Mouse (Mus musculus): ENCODE results near the gene Hist1h1e. TPM values are rescaled to one million over a fixed set of nuclear protein-coding genes. Genes with fewer than 3 reads are reported as not detected.
A peak's percentile ranks its signal among the peaks of the same experiment; 100 is the strongest.

Hist1h1e gene
- polyA plus RNA-seq, 1 experiment from 2014 or later, result 6.8 TPM

- H3K4me2 ChIP-seq (replicated peaks; ENCODE audit: low read depth), result peak within 1 kb of the TSS; percentile 95
- ATAC-seq, result peak; percentile 77
- 0 out of 2 replicates have a peak, but pooled peaks cover 3% of the 10 kb centered on the region for H3K4me1 ChIP-seq (replicated peaks; ENCODE audit: control insufficient read depth, insufficient read depth, low read length)
- H3K9me3 ChIP-seq (ENCODE audit: control insufficient read depth), result no peaks in the 10 kb centered on the region
- H3K9ac ChIP-seq (ENCODE audit: low read depth, low read length), result peak within 1 kb of the TSS; percentile 93
- WGBS, result under 1% methylated on average over 27 of the region's 27 CpGs
- H3K27me3 ChIP-seq (replicated peaks; ENCODE audit: control insufficient read depth, insufficient read depth, low read length), result no peaks in the 10 kb centered on the region
- peak within 1 kb of the TSS; percentile 69 for H3K4me3 ChIP-seq (ENCODE audit: low read depth, low read length)
- H3K36me3 ChIP-seq (ENCODE audit: control insufficient read depth, insufficient read depth), result no peaks in the 10 kb centered on the region
- H3K27ac ChIP-seq (ENCODE audit: low read depth, low read length), result peak within 1 kb of the TSS; percentile 96
- TF ChIP-seq CTCF (IDR thresholded peaks at IDR 0.05; ENCODE audit: low read depth), result no peak
These were observed 1.4 kb downstream of the Hist1h1e start, which contains the start of gene Hist1h2be for GRCm38 (mm10) chr13:23620733-23621531. Gene Hist1h2be, minus strand, starts transcription at chr13:23621124.

- ATAC-seq, result no peak
- H3K4me2 ChIP-seq (replicated peaks; ENCODE audit: low read depth), result peak overlapping the region; percentile 95
- TF ChIP-seq CTCF (IDR thresholded peaks at IDR 0.05; ENCODE audit: low read depth), result no peak
- H3K9ac ChIP-seq (ENCODE audit: low read depth, low read length), result peak overlapping the region; percentile 55; the same call in 1 of the 2 replicates
- H3K36me3 ChIP-seq (ENCODE audit: control insufficient read depth, insufficient read depth), result no peaks in the 10 kb centered on the region
- H3K4me3 ChIP-seq (ENCODE audit: low read depth, low read length), result peak overlapping the region; percentile 69
- H3K4me1 ChIP-seq (replicated peaks; ENCODE audit: control insufficient read depth, insufficient read depth, low read length), result 0 out of 2 replicates have a peak, but pooled peaks cover 3% of the 10 kb centered on the region
- H3K9me3 ChIP-seq (ENCODE audit: control insufficient read depth), result no peaks in the 10 kb centered on the region
- no peaks in the 10 kb centered on the region for H3K27me3 ChIP-seq (replicated peaks; ENCODE audit: control insufficient read depth, insufficient read depth, low read length)
- H3K27ac ChIP-seq (ENCODE audit: low read depth, low read length), result peak overlapping the region; percentile 96
- 48% methylated on average over 12 of the region's 12 CpGs for WGBS
These were observed 2.2 kb downstream of the Hist1h1e start for GRCm38 (mm10) chr13:23620056-23620732.

- WGBS, result 92% methylated on average over 3 of the region's 3 CpGs
- Histone ChIP-seq H3K27me3 (replicated peaks; ENCODE audit: control insufficient read depth, insufficient read depth, low read length) (no peaks in the 10 kb centered on the region), H3K9me3 (ENCODE audit: control insufficient read depth) (no peaks in the 10 kb centered on the region), H3K4me2 (replicated peaks; ENCODE audit: low read depth) (no peak overlapping the region), H3K27ac (ENCODE audit: low read depth, low read length) (no peak overlapping the region), H3K9ac (ENCODE audit: low read depth, low read length) (no peak overlapping the region), H3K4me3 (ENCODE audit: low read depth, low read length) (no peak overlapping the region), H3K36me3 (ENCODE audit: control insufficient read depth, insufficient read depth) (no peaks in the 10 kb centered on the region), H3K4me1 (replicated peaks; ENCODE audit: control insufficient read depth, insufficient read depth, low read length) (no peaks in the 10 kb centered on the region)
- no peak for ATAC-seq
- no peak for TF ChIP-seq CTCF (IDR thresholded peaks at IDR 0.05; ENCODE audit: low read depth)
These were observed 10.7 kb downstream of the Hist1h1e start for GRCm38 (mm10) chr13:23611638-23612037.

- no peak overlapping the region for H3K4me2 ChIP-seq (replicated peaks; ENCODE audit: low read depth)
- no peaks in the 10 kb centered on the region for H3K36me3 ChIP-seq (ENCODE audit: control insufficient read depth, insufficient read depth)
- H3K27ac ChIP-seq (ENCODE audit: low read depth, low read length), result no peak overlapping the region
- ATAC-seq, result no peak
- TF ChIP-seq CTCF (IDR thresholded peaks at IDR 0.05; ENCODE audit: low read depth), result no peak
- no peaks in the 10 kb centered on the region for H3K9me3 ChIP-seq (ENCODE audit: control insufficient read depth)
- 73% methylated on average over 2 of the region's 2 CpGs for WGBS
- H3K27me3 ChIP-seq (replicated peaks; ENCODE audit: control insufficient read depth, insufficient read depth, low read length), result no peaks in the 10 kb centered on the region
- H3K4me1 ChIP-seq (replicated peaks; ENCODE audit: control insufficient read depth, insufficient read depth, low read length), result no peaks in the 10 kb centered on the region
- H3K9ac ChIP-seq (ENCODE audit: low read depth, low read length), result no peak overlapping the region
- no peak overlapping the region for H3K4me3 ChIP-seq (ENCODE audit: low read depth, low read length)
These were observed 12.0 kb downstream of the Hist1h1e start for GRCm38 (mm10) chr13:23610393-23610792.

GRCm38 (mm10) chr13:23609844-23610243, 12.5 kb downstream of the Hist1h1e start:
- H3K27ac ChIP-seq (ENCODE audit: low read depth, low read length), result no peak overlapping the region
- no peak for ATAC-seq
- no peaks in the 10 kb centered on the region for H3K27me3 ChIP-seq (replicated peaks; ENCODE audit: control insufficient read depth, insufficient read depth, low read length)
- no peak overlapping the region for H3K9ac ChIP-seq (ENCODE audit: low read depth, low read length)
- H3K4me1 ChIP-seq (replicated peaks; ENCODE audit: control insufficient read depth, insufficient read depth, low read length), result no peaks in the 10 kb centered on the region
- H3K4me2 ChIP-seq (replicated peaks; ENCODE audit: low read depth), result no peak overlapping the region
- TF ChIP-seq CTCF (IDR thresholded peaks at IDR 0.05; ENCODE audit: low read depth), result no peak
- no peaks in the 10 kb centered on the region for H3K9me3 ChIP-seq (ENCODE audit: control insufficient read depth)
- no peak overlapping the region for H3K4me3 ChIP-seq (ENCODE audit: low read depth, low read length)
- H3K36me3 ChIP-seq (ENCODE audit: control insufficient read depth, insufficient read depth), result no peaks in the 10 kb centered on the region

- Histone ChIP-seq H3K4me2 (replicated peaks; ENCODE audit: low read depth) (no peak overlapping the region), H3K9ac (ENCODE audit: low read depth, low read length) (no peak overlapping the region), H3K27ac (ENCODE audit: low read depth, low read length) (no peak overlapping the region), H3K4me3 (ENCODE audit: low read depth, low read length) (no peak overlapping the region), H3K27me3 (replicated peaks; ENCODE audit: control insufficient read depth, insufficient read depth, low read length) (no peaks in the 10 kb centered on the region), H3K4me1 (replicated peaks; ENCODE audit: control insufficient read depth, insufficient read depth, low read length) (no peaks in the 10 kb centered on the region), H3K9me3 (ENCODE audit: control insufficient read depth) (no peaks in the 10 kb centered on the region), H3K36me3 (ENCODE audit: control insufficient read depth, insufficient read depth) (no peaks in the 10 kb centered on the region)
- WGBS, result 84% methylated on average over 4 of the region's 4 CpGs
- no peak for TF ChIP-seq CTCF (IDR thresholded peaks at IDR 0.05; ENCODE audit: low read depth)
- ATAC-seq, result no peak
These were observed 13.1 kb downstream of the Hist1h1e start for GRCm38 (mm10) chr13:23609209-23609608.

All from intestine, postnatal 0 days (tissue).